Mouse (Mus musculus) liver, embryonic 14.5 days (tissue): ENCODE measurements around the gene Ptprt. TPM values are rescaled to one million over a fixed set of nuclear protein-coding genes. Genes with fewer than 3 reads are reported as not detected.

Source experiments
- ATAC-seq: fragments of 200-750 bp; cut with Nextera tagmentation; 2 replicates; pipeline ENCODE4 v1.8.0; 2017; ENCODE audit warnings: moderate number of reproducible peaks, mild to moderate bottlenecking, moderate library complexity; ENCODE audit not compliant: insufficient read depth
- DNase-seq, 3 experiments: peaks; one replicate each; pipeline ENCODE4 v3.0.0-alpha.2; 2012 to 2013; ENCODE audit warnings: low read depth in 3 of 3, low spot score in 3 of 3
- H3K27ac ChIP-seq: fragments of 300-500 bp; sonication (generic); 2 replicates; pipeline ENCODE4 v1.5.1; 2014; ENCODE audit warnings: moderate library complexity, mild to moderate bottlenecking, control low read depth, inconsistent platforms
- H3K27me3 ChIP-seq: fragments of 300-500 bp; sonication (generic); 2 replicates; pipeline ENCODE4 v1.6.1; 2014; ENCODE audit warnings: mild to moderate bottlenecking, low read length, moderate library complexity; ENCODE audit not compliant: control insufficient read depth, insufficient read depth
- H3K36me3 ChIP-seq: fragments of 300-500 bp; sonication (generic); replicated peaks from 2 replicates; pipeline ENCODE4 v1.6.1; 2014; ENCODE audit warnings: low read depth; ENCODE audit not compliant: control insufficient read depth, insufficient read depth
- H3K4me1 ChIP-seq, 2 experiments: fragments of 200-500 bp in 1 of 2; fragments of 300-500 bp in 1 of 2; sonication (generic) in 1 of 2; replicated peaks; 2 replicates each; pipeline ENCODE4 v1.6.1; 2012 to 2014; ENCODE audit warnings: antibody characterized with exemption in 1 of 2, inconsistent platforms in 1 of 2, low read length in 1 of 2; ENCODE audit not compliant: control insufficient read depth in 2 of 2, insufficient read depth in 2 of 2
- H3K4me2 ChIP-seq: fragments of 300-500 bp; sonication (generic); 2 replicates; pipeline ENCODE4 v1.6.1; 2014; ENCODE audit warnings: low read depth, mild to moderate bottlenecking, control low read depth, moderate library complexity
- H3K4me3 ChIP-seq, 2 experiments: fragments of 200-500 bp in 1 of 2; fragments of 300-500 bp in 1 of 2; sonication (generic) in 1 of 2; 2 replicates each; pipeline ENCODE4 v1.5.1; 2012 to 2014; ENCODE audit warnings: low read depth in 2 of 2, low read length in 2 of 2, mild to moderate bottlenecking in 2 of 2, control low read depth in 1 of 2, inconsistent platforms in 1 of 2, moderate library complexity in 1 of 2; ENCODE audit not compliant: insufficient read depth in 1 of 2
- H3K9ac ChIP-seq: fragments of 300-500 bp; sonication (generic); replicated peaks from 2 replicates; pipeline ENCODE4 v1.6.1; 2014; ENCODE audit warnings: mild to moderate bottlenecking, control low read depth, moderate library complexity
- H3K9me3 ChIP-seq: fragments of 300-500 bp; sonication (generic); 2 replicates; pipeline ENCODE4 v1.6.1; 2016; ENCODE audit warnings: low read length, mixed read lengths; ENCODE audit not compliant: control insufficient read depth
- CTCF ChIP-seq: IDR thresholded peaks from 2 replicates; pipeline ENCODE4 v1.5.1; 2016; ENCODE audit warnings: antibody characterized with exemption, low read depth, control low read depth
- EP300 ChIP-seq: IDR thresholded peaks from 2 replicates; pipeline ENCODE4 v1.6.1; 2016; ENCODE audit warnings: antibody characterized with exemption, low read depth
- WGBS: fragments of 180-500 bp; shearing (Covaris S2); extraction: QIAGEN DNeasy Blood & Tissue Kit; methylation state at CpG from one replicate; pipeline ENCODE4 v1.1.7; 2014; ENCODE audit not compliant: insufficient replicate concordance; 5-methylcytosine and 5-hydroxymethylcytosine counted together
- polyA plus RNA-seq, 2 experiments: library from polyadenylated mRNA; depleted of rRNA in 1 of 2; stranded (reverse) in 1 of 2; unstranded in 1 of 2; fragments of >200 nt; fragmentation: Nextera tagmentation in 1 of 2; extraction: Ambion mirVana in 1 of 2; gene quantifications; 2 replicates each; pipeline versions ENCODE4 v1.2.1 to v1.2.3; 2012 to 2014

The Ptprt gene
- polyA plus RNA-seq, 2 experiments = 0.07 TPM; not detected in 1

GRCm38 (mm10) chr2:162614256-162614655 lies 46.7 kb downstream of the Ptprt start:
- Histone ChIP-seq H3K27me3 (no peaks in the 10 kb centered on the region), H3K36me3 (no peaks in the 10 kb centered on the region), H3K27ac (no peak overlapping the region), H3K4me2 (no peak overlapping the region), H3K9ac (no peak overlapping the region), H3K9me3 (no peaks in the 10 kb centered on the region), H3K4me1 (no peaks in the 10 kb centered on the region), H3K4me3 (no peak overlapping the region)
- TF ChIP-seq EP300 (no peak), CTCF (no peak)
- 53% methylated on average over 2 of the region's 2 CpGs for WGBS
- DNase-seq (no peak), ATAC-seq (no peak)

- Histone ChIP-seq H3K4me3 (no peak overlapping the region), H3K27ac (no peak overlapping the region), H3K36me3 (no peaks in the 10 kb centered on the region), H3K4me1 (no peaks in the 10 kb centered on the region), H3K9me3 (no peaks in the 10 kb centered on the region), H3K27me3 (no peaks in the 10 kb centered on the region), H3K4me2 (no peak overlapping the region), H3K9ac (no peak overlapping the region)
- TF ChIP-seq EP300 = no peak
- no peak for TF ChIP-seq CTCF
- ATAC-seq (no peak), DNase-seq (no peak)
- 49% methylated on average over 4 of the region's 4 CpGs for WGBS
These were observed 47.5 kb downstream of the Ptprt start for GRCm38 (mm10) chr2:162613480-162613879.

GRCm38 (mm10) chr2:162602721-162603120 lies 58.2 kb downstream of the Ptprt start:
- no peaks in the 10 kb centered on the region for H3K36me3 ChIP-seq
- H3K27ac ChIP-seq = no peak overlapping the region
- no peak for DNase-seq
- H3K4me2 ChIP-seq = no peak overlapping the region
- WGBS = 60% methylated on average over 5 of the region's 5 CpGs
- no peaks in the 10 kb centered on the region for H3K4me1 ChIP-seq
- no peak overlapping the region for H3K4me3 ChIP-seq
- H3K27me3 ChIP-seq = no peaks in the 10 kb centered on the region
- no peak for ATAC-seq
- no peak overlapping the region for H3K9ac ChIP-seq
- no peaks in the 10 kb centered on the region for H3K9me3 ChIP-seq
- TF ChIP-seq EP300 = no peak
- TF ChIP-seq CTCF = no peak

- DNase-seq (no peak), ATAC-seq (no peak)
- no peaks in the 10 kb centered on the region for H3K4me1 ChIP-seq
- no peaks in the 10 kb centered on the region; the same call in 1 of the 2 replicates for H3K9me3 ChIP-seq
- no peak overlapping the region for H3K9ac ChIP-seq
- H3K27me3 ChIP-seq = no peaks in the 10 kb centered on the region
- no peak for TF ChIP-seq EP300
- no peak for TF ChIP-seq CTCF
- no peak overlapping the region for H3K4me2 ChIP-seq
- no peaks in the 10 kb centered on the region for H3K36me3 ChIP-seq
- WGBS = 51% methylated on average over 3 of the region's 3 CpGs
- no peak overlapping the region for H3K27ac ChIP-seq
- H3K4me3 ChIP-seq = no peak overlapping the region
These were observed 69.6 kb downstream of the Ptprt start for GRCm38 (mm10) chr2:162591388-162591787.

GRCm38 (mm10) chr2:162581651-162582050 lies 79.3 kb downstream of the Ptprt start:
- H3K27me3 ChIP-seq = no peaks in the 10 kb centered on the region

GRCm38 (mm10) chr2:162577819-162578218 lies 83.1 kb downstream of the Ptprt start:
- TF ChIP-seq CTCF = no peak
- TF ChIP-seq EP300 = no peak
- Histone ChIP-seq H3K4me1 (no peaks in the 10 kb centered on the region), H3K36me3 (no peaks in the 10 kb centered on the region), H3K9me3 (no peaks in the 10 kb centered on the region), H3K4me2 (no peak overlapping the region), H3K27me3 (no peaks in the 10 kb centered on the region), H3K4me3 (no peak overlapping the region), H3K9ac (no peak overlapping the region), H3K27ac (no peak overlapping the region)
- 69% methylated on average over 7 of the region's 7 CpGs for WGBS
- DNase-seq = no peak
- ATAC-seq = no peak

More at GRCm38 (mm10) chr2:162581651-162582050, 79.3 kb downstream of the Ptprt start:
- H3K9me3 ChIP-seq = no peaks in the 10 kb centered on the region
- ATAC-seq = no peak
- no peak for DNase-seq
- H3K9ac ChIP-seq = no peak overlapping the region
- no peak overlapping the region for H3K4me2 ChIP-seq
- TF ChIP-seq EP300 (no peak), CTCF (no peak)
- no peak overlapping the region for H3K27ac ChIP-seq
- no peak overlapping the region for H3K4me3 ChIP-seq
- H3K4me1 ChIP-seq = no peaks in the 10 kb centered on the region
- no peaks in the 10 kb centered on the region for H3K36me3 ChIP-seq
- WGBS = 56% methylated on average over 4 of the region's 4 CpGs
